Mouse (Mus musculus) lung, adult 2 months (tissue): ENCODE results near the gene Aff4.
"Not testable (repeated sequence)": the region's sequence is repeated elsewhere in the genome, so short reads cannot be mapped to it uniquely, and the experiment has no call there.

Source experiments
- CTCF ChIP-seq: fragments of 200-500 bp; IDR thresholded peaks from 2 replicates; pipeline ENCODE4 v1.5.1; 2011; ENCODE audit warnings: mild to moderate bottlenecking, low read length, control low read depth; ENCODE audit not compliant: insufficient read depth
- POLR2A ChIP-seq: fragments of 200-500 bp; IDR thresholded peaks from 2 replicates; pipeline ENCODE4 v1.6.1; 2011; ENCODE audit warnings: low read depth, mild to moderate bottlenecking, control low read depth, low read length, borderline replicate concordance; ENCODE audit errors: extremely low read depth

DNA sequence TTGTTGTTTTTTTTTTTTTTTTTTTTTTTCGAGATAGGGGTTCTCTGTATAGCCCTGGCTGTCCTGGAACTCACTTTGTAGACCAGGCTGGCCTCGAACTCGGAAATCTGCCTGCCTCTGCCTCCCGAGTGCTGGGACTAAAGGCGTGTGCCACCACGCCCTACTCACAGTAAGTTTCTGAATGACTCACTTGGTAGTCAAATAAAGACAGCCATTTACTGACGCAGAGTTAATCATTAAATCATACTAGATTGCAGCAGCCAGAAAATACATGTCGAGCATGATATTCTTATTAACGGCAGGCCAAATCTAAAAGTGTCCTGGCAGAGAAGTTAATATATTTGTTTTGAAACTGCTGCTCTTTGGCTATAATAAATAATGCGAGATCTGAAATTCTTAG, 9.6 kb upstream of the Aff4 start:
- not testable (repeated sequence) for TF ChIP-seq CTCF, POLR2A
